Mouse (Mus musculus): ENCODE results near the gene Hadhb.

Hadhb gene

GRCm38 (mm10) chr5:30131246-30131645 lies 23.8 kb upstream of the Hadhb start:
- no peak for DNase-seq

GRCm38 (mm10) chr5:30132173-30132572 lies 22.9 kb upstream of the Hadhb start:
- DNase-seq: no peak

GRCm38 (mm10) chr5:30135711-30136231 lies 19.3 kb upstream of the Hadhb start:
- DNase-seq: no peak

GRCm38 (mm10) chr5:30137271-30137670 lies 17.8 kb upstream of the Hadhb start:
- no peak for DNase-seq

GRCm38 (mm10) chr5:30138193-30138592 lies 16.9 kb upstream of the Hadhb start:
- DNase-seq: no peak

GRCm38 (mm10) chr5:30146526-30146925 lies 8.5 kb upstream of the Hadhb start:
- no peak for DNase-seq

GRCm38 (mm10) chr5:30148133-30148920 lies 6.7 kb upstream of the Hadhb start:
- DNase-seq: no peak

GRCm38 (mm10) chr5:30152007-30152406 lies 3.0 kb upstream of the Hadhb start:
- no peak for DNase-seq

GRCm38 (mm10) chr5:30152413-30152812 lies 2.6 kb upstream of the Hadhb start:
- DNase-seq: no peak

- no peak for DNase-seq
Observed at GRCm38 (mm10) chr5:30153222-30153621, 1.8 kb upstream of the Hadhb start.

- no peak for DNase-seq
Observed at GRCm38 (mm10) chr5:30154013-30154412, 1.0 kb upstream of the Hadhb start.

GRCm38 (mm10) chr5:30155395-30155792 lies 346 bp downstream of the Hadhb start:
- no peak for DNase-seq

- DNase-seq: no peak
Observed at GRCm38 (mm10) chr5:30155821-30156629, 977 bp downstream of the Hadhb start.

- peak; percentile 28 to 52 for DNase-seq
Observed at GRCm38 (mm10) chr5:30159601-30160000, 4.6 kb downstream of the Hadhb start.

GRCm38 (mm10) chr5:30161836-30162235 lies 6.8 kb downstream of the Hadhb start:
- DNase-seq: no peak

GRCm38 (mm10) chr5:30162339-30162738 lies 7.3 kb downstream of the Hadhb start:
- DNase-seq: no peak

- no peak for DNase-seq
Observed at GRCm38 (mm10) chr5:30165234-30165946, 10.3 kb downstream of the Hadhb start.

- DNase-seq: no peak
Observed at GRCm38 (mm10) chr5:30170303-30170940, 15.4 kb downstream of the Hadhb start.

- no peak for DNase-seq
Observed at GRCm38 (mm10) chr5:30172115-30172514, 17.1 kb downstream of the Hadhb start.

GRCm38 (mm10) chr5:30172931-30173692 lies 18.1 kb downstream of the Hadhb start:
- DNase-seq: no peak

GRCm38 (mm10) chr5:30175811-30176210 lies 20.8 kb downstream of the Hadhb start:
- no peak for DNase-seq

All from cerebellum, adult 18-20 months (tissue).